Mouse (Mus musculus) heart, postnatal 25 days (tissue): Measurements from ENCODE around the gene Gas7. TPM values are rescaled to one million over a fixed set of nuclear protein-coding genes. Genes with fewer than 3 reads are reported as not detected.

ENCODE experiments used
- DNase-seq: peaks from one replicate; pipeline ENCODE4 v3.0.0; 2022; ENCODE audit warnings: low spot score
- intact Hi-C: fragments of 180-260 bp; cut with DNase I; formaldehyde crosslinking; loops from one replicate; pipeline ENCODE4 v1.15.1; 2025
- total RNA-seq, 2 experiments: library from RNA; stranded (reverse); gene quantifications; 2 replicates each; pipeline ENCODE4 v1.2.3; 2021

Gene Gas7
- total RNA-seq, 2 experiments from 2014 or later = 11.0 to 12.5 TPM

DNA sequence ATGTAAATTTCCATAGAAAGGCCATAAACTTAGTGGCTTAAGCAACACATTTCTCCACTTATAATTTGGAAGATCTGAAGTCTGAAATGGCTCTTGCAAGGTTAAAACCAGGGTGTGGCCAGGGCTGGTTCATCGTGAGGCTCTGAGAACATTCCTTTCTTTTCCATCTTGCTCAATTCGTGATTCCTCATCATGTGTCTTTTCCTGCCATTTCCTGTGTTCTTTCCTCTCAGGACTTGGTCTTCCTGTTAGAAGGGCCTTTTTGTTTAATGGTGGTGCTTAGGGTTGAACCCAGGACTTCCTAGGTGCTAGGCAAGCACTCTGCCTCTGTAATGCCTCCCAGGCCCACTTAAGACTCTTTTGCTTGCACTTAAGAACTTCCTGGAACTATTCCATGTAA, 76.0 kb downstream of the Gas7 start:
- intact Hi-C loops = no loop called here

DNA sequence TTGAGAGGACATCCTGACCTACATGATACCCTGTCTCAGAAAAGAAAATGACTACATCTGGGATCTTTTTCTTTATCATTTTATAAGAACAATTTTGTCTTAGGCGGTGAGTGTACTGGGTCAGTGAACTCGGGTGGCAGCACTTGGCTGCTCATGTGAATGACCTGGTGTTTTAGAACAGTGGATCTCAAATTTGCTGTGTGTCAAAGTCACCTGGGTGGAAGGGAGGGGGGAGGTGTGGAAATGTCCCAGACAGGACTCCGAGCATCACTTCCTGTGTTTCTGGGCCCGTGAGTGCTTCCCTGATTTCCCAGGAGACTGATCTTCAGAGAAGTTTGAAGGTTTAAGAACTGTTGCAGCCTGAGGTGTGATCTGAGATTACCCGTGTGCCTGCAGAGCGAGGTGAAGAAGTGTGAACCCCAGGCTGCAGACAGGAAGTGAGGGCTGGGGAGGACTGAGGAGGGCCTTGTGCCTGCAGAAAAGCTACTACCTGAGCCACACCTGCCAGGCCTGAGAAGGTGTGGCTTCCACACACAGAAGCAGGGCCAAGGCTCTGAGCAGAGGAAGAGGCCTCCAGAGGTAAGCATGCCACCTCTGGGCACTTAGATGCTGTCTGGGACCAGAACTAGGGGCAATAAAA, 76.8 kb downstream of the Gas7 start:
- intact Hi-C loops = no loop called here

More for the DNA sequence above, 76.0 kb downstream of the Gas7 start:
- DNase-seq = no peak

DNA sequence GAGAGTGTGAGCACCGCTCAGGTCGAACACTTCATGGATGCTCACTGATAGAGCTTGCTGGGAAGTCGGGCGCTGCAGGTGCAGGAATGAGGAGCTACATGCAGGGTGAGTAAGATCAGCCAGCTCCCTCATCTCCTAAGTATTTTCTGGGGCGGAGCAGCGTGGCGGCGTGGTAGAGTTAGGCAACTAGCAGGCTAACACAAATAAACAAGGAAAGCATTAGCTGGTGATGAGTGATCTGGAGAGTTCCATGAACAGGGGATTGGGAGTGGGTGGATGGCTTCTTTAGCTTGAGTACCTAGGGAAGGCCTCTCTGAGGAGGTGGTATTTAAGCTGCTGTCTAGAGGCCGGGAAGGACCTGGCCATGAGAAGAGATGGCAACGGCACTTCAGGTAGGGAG, 77.5 kb downstream of the Gas7 start:
- no peak for DNase-seq
- intact Hi-C loops = no loop called here

More for the DNA sequence above, 76.8 kb downstream of the Gas7 start:
- no peak for DNase-seq

DNA sequence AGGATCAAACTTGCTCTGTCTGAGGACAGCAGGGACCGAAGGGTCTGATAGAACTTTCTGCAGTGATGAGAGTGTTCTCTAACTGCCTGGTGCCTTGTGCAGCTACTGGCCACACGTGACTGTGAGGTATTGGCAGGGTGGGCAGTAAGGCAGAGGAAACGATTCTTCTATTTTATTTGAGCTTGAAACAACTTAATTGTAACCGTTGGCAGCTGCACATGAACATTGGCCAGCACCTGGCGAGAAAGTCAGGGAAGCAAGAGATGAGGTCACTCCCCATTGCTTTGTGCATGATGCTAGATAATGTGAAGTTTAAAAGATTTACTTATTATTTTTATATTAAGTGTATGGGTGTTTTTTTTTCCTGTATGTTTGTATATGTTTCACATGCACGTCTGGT, 77.9 kb downstream of the Gas7 start:
- intact Hi-C loops = no loop called here
- no peak for DNase-seq

DNA sequence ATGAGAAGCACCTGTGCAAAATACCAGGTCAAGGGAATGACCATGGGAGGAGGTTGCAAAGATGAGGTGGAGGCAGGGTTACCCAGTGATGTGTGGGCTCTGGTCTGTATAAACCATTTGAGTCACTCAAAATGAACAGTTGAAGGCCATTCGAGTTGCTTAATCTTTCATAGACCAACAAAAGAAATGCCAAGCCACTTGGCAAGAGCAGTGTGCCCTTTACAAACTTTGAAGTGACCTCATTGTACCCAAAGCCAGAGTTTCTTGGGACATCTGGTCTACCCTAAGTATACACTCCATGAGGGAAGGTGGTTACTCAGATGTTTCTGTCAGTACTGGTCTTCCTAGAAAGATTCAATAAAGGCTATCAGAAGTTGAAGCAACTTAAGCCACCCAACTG, 80.5 kb downstream of the Gas7 start:
- intact Hi-C loops = no loop called here
- DNase-seq = no peak

DNA sequence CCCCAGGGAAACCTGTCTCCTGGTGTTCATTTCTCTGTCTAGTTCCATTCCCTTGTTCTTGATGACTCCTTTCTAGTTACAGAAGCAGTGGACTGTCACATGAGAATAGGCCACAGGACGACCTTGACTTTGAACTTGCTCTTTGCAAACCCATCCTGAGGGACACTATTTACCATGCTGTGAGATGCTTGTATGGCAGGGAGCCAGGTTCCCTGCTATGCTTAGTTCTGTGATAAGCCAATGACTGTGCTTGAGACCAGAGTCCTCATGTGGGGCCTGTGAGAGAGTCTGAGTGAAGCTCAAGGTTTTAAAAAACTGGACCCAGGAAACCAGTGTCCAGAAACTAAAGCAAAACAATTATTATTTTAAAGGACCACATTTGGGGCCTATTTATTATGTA, 81.2 kb downstream of the Gas7 start:
- no peak for DNase-seq
- intact Hi-C loops = no loop called here

DNA sequence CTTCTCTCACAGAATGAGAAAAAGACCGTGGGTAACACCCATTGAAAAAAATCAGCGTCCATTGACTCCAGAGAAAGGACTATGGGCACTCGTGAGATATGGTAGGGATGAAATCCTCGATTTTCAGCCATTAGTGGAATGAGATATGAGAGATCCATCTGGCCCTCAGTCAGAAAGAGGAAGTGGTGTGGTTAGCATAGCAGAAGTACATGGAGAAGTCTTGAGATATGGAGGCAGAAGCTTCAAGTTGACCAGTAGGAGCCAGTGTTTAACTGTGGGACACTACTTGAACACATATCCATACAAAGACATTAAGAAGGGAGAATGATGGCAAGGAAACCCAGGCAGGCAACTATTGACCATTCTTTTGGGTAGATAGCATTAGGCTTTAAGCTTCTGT, 82.1 kb downstream of the Gas7 start:
- DNase-seq = no peak
- intact Hi-C loops = no loop called here

DNA sequence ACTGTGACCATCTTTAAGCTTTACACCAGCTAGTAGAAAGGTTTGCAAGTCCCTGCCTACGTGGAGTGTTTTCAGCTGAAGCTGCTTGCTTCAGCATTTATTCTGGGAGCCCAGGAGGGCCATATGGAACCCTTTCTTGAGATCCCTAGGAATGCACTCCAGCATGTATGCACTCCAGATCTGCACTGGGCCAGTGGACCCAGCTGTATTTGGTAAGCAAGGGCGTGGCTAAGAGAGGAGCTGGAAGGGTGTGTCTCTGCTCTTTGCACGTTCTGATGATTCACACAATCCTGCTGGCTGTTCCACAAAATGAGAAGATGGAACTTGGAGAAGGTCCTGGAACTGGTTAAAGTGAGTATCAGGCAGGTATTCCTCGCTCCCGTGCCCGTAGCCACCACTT, 83.3 kb downstream of the Gas7 start:
- intact Hi-C loops = no loop called here
- no peak for DNase-seq

DNA sequence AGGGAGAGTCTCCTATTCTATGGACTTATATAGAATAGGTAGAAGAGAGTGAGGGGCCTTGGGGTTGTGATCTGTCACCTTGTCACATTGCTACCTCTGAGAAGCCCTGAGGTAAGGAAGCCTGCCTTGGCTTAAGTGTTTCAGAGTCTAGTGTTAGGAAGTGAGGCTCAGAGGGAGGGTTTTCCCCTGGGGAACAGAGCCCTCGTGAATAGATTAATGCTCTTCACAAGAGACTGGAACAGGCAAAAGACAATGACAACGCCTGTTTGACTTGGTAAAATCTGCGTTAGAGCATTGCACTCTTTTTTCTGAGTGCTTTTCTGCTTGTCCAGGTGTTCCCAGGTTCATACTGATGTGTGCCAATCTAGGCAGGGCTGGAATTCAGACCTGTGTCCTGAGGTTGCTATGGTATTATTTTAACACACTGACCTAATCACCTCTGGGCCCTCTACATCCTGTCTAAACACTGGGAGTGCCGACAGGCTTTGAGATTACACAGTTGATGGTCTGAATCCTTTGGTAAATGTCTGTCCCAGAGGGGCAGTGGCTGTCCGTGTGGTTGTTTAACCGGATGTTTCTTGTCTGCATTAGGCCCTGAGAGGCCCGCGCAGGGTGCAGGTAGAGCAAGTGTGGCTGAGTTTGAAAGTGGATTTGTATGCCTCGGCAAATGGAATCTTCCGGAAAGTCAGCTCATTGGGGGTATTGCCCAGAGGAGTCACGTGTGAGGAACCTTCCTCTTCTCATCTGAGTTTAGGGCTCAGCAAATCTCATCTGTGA, 89.6 kb downstream of the Gas7 start:
- no peak for DNase-seq
- intact Hi-C loops = no loop called here

DNA sequence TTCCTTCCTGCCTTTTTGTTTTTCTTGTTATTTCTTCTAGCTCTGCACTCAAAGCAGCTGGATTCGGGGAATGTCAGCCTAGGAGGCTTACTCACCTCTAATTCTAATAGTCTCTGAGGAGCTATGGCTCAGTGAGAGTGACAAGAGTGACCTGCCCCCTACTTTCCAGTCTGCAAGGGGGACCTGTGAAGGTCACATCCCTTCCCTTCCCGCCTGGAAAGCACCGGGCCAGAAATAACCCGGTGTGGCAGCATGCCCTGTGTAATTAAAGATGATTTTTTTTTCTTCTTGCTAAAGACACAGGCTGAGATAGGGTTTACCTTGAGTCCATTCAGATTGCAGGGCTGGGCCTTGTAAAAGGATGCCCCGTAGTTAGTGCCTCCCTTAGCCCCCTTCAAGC, 91.3 kb downstream of the Gas7 start:
- intact Hi-C loops = no loop called here
- DNase-seq = no peak

DNA sequence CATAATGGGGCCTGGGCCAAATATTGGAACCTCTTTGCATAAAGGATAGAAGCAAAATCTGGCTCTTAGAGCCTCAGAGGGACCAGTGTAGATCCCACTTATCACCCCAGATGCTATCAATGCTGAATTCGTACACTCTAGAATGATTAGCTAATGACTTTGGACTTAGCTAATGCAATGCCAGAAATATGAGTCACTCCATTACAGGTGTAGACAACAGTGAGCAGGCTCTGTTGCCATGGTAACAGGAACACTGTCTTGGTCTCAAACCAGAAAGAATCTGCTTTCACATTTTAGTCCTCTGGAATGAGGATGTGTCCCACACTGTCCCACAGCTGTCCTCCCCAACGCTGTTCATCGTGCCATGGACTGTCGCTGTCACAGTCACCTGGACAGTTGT, 94.1 kb downstream of the Gas7 start:
- intact Hi-C loops = no loop called here
- no peak for DNase-seq

DNA sequence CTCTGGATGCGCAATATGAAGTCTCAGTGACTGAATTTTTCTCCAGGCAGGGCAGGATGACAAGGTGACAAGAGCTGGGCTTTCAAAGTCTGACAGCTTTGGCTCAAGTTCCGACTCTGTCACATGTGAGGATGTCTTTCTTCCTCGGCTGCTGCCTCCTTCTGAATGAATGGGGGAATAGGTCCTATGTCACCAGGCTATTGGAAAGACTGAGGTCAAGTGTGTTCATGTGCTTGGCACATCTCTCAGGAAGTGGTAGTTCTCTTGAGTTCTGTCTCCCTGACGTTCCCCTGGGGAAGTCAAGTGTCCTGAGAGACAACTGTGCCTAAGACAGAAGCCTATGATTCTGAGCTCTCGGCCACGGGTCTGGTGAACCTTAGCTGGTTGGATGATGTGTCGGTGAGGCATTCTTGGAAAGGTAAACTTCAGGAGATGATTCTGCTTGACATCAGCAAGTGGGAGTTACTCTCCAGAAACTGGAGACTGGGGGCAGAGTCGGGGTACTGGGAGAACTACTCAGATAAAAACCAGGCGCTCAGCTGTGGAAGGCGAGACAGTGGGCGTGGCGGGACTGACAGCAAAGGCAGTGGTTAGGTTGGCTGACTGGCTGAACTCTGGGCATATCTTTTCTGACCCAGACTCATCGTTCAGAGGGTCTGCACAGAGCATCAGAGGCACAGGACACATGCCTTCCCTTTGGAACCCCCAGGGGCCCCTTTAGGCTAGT, 94.7 kb downstream of the Gas7 start:
- intact Hi-C loops = no loop called here

DNA sequence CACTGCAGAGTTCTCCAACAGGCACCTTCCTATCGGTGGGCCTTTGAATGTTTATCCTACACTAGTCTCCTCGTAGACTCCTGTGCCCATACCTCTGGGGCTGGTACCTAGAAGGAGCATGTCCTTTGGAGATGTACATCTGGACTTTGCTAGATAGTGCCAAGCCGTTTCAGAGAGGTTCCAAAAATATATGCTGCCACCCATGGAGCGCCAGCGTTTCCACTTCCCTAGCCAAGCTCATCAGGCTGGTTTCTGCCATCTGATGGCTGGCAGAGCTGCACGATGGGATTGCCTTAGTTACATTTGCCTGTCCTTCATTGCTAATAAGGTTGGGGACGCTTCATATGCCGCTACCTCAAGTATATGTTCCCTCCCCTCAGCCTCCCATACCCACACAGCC, 97.2 kb downstream of the Gas7 start:
- intact Hi-C loops = no loop called here
- no peak for DNase-seq

More for the DNA sequence above, 94.7 kb downstream of the Gas7 start:
- DNase-seq = no peak

DNA sequence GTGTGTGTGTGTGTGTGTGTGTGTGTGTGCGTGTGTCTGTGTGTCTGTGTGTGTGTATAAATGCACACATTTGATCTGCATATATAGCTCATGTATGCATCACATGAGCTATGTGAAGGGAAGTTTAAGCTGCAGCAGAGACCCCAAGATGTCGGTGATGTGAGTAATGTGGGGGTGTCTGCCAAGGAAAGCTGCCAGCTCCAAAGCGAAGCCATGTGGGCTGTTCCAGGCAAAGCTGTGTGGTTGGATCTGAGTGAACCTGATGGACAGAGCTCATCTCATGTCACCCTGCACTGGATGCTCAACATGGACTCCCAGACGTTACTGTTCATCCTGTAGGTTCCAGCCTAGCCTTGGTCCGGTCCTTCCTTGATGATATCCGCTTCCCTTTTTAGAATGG, 99.0 kb downstream of the Gas7 start:
- intact Hi-C loops = no loop called here
- DNase-seq = no peak

DNA sequence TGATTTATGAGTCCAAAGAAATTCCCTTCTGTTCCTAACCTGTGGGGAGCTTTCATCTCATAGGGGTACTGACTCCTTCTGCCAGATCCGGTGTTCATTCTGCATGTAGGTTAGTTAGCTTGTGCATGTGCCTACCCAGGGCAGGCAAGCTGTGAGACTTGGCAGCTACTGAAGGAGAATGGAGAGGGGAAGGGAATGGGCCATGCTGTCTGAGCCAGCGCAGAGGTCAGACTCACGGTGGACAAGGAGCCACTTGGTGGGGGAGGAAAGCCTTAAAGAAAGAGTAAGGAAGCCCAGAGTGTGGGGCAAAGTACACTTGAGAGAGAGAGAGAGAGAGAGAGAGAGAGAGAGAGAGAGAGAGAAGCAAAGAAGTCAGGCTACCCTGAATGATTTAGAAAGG, 101.1 kb downstream of the Gas7 start:
- intact Hi-C loops = no loop called here
- DNase-seq = no peak

DNA sequence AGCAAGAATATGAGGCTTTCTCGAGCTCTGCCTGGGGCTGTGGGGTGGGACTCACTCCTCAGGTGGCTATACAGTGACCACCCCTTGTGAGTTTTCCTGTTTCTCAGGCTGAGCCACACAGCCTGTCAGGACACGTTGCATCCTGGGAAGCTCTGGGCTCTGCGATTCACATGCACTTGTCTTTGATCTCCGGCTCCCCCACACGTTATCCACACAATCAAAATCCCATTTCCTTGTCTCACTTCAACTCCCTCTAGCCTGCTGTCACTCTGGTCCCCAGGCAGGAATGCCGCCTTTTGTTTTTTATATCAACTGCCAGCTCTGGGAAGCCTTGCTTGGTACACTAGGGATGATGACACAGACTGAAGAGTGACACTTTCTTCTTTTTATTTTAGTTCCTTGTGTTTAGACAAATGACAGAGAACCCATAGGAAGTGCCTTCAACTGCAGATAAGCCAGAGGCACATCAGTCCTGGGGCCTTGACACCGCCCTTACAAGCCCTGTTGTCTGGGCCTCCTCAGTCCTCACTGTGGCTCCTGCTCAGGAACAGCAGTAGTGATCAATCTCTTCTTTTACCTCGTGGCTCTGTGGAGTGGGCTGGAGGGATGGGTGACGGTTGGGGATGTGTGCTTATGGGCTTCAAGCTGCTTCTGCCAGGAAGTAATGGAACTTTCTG, 103.7 kb downstream of the Gas7 start:
- intact Hi-C loops = no loop called here
- no peak for DNase-seq

DNA sequence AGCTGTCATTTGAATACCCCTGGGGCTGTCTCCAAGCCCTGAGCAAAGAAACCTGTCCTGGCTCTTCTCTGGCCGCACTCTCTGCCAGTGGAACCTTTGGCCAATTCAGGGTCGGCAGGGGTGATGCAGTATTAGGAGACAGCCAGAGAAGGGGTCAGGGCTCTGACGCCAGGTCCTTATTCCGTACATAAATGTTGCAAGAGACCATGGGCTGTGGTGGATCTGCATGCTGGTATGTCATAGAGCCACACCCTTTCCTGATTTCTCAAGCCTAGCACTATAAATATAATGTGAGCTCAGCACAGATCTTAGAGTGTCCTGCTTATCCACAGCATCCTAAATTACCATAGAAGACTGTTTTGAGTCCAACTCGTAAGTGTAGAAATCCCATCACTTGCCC, 104.3 kb downstream of the Gas7 start:
- no peak for DNase-seq
- intact Hi-C loops = no loop called here

DNA sequence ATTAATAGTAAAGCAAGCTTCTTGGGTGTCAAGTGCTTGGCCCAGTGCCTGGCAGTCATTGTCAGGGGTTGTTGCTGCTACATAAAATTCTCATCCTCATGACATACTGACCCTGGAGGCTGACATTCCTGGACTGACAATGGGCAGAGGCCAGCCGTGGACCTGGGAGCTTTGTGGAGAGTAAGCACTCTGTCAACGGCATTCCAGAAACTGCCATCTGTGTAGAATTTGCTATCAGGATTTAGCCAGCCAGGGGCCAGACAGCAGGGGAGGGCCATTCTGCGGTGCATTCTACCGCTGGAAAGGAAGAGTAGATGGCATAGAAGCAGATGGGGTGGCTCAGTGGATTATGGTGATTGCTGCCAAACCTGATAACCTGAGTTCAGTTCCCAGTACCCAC, 106.4 kb downstream of the Gas7 start:
- intact Hi-C loops = no loop called here
- DNase-seq = no peak

DNA sequence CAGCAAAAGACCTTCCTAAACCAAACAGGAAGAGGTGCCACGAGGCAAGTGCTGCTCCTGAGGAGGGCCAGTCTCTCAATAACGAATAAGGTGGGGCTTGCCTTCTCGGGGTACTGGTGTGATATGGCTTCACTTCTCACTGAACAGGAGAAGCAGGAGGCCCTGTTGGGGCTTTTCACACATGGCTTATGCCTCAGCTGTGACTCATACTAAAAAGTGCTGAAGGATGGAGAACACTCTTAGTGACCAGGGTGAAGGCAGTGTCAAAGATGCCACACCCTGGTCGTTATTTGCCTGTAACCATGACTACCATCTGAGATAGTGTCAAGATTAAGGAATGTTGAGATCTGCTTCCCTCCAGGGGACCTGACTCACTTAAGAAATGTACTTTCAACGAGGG, 107.9 kb downstream of the Gas7 start:
- no peak for DNase-seq
- intact Hi-C loops = no loop called here

DNA sequence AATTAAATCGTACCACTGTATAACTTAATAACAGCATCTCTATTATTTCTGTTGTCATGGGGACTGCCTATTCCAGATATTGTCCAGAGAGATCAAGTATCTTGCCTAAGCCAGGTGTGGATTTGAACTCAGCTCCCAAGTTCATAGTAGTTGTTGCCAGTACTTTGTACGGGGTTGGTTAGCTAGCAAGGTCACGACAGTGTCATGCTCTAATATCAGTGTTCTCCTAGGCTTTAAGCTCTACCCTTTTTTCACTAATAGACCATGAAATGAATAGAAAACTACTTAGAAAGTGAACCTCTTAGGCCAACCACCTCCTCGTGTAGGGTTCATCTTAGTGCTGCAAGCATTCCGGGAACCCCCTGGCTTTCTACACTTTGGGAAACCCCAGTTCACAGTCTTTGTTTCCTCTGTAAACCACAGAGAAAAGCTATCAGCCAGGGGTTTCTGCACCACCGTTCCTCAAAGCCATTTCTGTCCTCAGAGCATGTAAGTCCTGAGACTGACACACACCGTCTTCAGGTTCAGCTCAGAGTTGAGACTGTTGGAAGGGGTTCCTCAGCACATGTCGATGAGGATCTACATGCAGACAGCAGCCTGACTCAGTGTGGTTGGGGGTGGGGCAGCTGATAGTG, 108.9 kb downstream of the Gas7 start:
- no peak for DNase-seq
- intact Hi-C loops = no loop called here
